Mouse (Mus musculus) small intestine, adult 2 months (tissue): ENCODE data around the gene Gm26992. TPM values are rescaled to one million over a fixed set of nuclear protein-coding genes. Genes with fewer than 3 reads are reported as not detected.

Source experiments
- H3K27ac ChIP-seq: fragments of 200-500 bp; 2 replicates; pipeline ENCODE4 v1.5.1; 2012; ENCODE audit warnings: low read depth, low read length, control low read depth, inconsistent platforms; ENCODE audit not compliant: insufficient read depth
- H3K27me3 ChIP-seq: fragments of 200-500 bp; 2 replicates; pipeline ENCODE4 v1.6.1; 2012; ENCODE audit warnings: mild to moderate bottlenecking, moderate library complexity, low read length, inconsistent platforms; ENCODE audit not compliant: control insufficient read depth, insufficient read depth
- H3K36me3 ChIP-seq: fragments of 200-500 bp; 2 replicates; pipeline ENCODE4 v1.6.1; 2012; ENCODE audit warnings: mild to moderate bottlenecking, low read length, control low read depth, inconsistent platforms; ENCODE audit not compliant: control insufficient read depth, insufficient read depth
- H3K4me1 ChIP-seq: fragments of 200-500 bp; 2 replicates; pipeline ENCODE4 v1.6.1; 2012; ENCODE audit warnings: low read length, inconsistent platforms, mixed read lengths; ENCODE audit not compliant: control insufficient read depth, insufficient read depth, insufficient read length
- H3K4me3 ChIP-seq: fragments of 200-500 bp; 2 replicates; pipeline ENCODE4 v1.5.1; 2012; ENCODE audit warnings: low read depth, mild to moderate bottlenecking, control low read depth, inconsistent platforms, low read length, moderate library complexity
- CTCF ChIP-seq: fragments of 200-500 bp; IDR thresholded peaks from 2 replicates; pipeline ENCODE4 v1.5.1; 2012; ENCODE audit warnings: low read depth, mild to moderate bottlenecking, control low read depth, inconsistent platforms, low read length, moderate library complexity, mixed read lengths; ENCODE audit not compliant: insufficient replicate concordance, insufficient read length; ENCODE audit errors: extremely low read depth
- POLR2A ChIP-seq: fragments of 200-500 bp; IDR thresholded peaks from 2 replicates; pipeline ENCODE4 v1.6.1; 2012; ENCODE audit warnings: low read depth, mild to moderate bottlenecking, control low read depth, inconsistent platforms, low read length, moderate library complexity
- WGBS: fragments of 180-500 bp; shearing (Covaris S2); methylation state at CpG from one replicate; pipeline ENCODE4 v1.1.7; 2018; 5-methylcytosine and 5-hydroxymethylcytosine counted together
- polyA plus RNA-seq: library from polyadenylated mRNA; depleted of rRNA; stranded (reverse); fragments of >200 nt; gene quantifications from 2 replicates; pipeline ENCODE4 v1.2.3, GENCODE M21; 2012

Gene Gm26992
- polyA plus RNA-seq, 1 experiment, result not detected

DNA sequence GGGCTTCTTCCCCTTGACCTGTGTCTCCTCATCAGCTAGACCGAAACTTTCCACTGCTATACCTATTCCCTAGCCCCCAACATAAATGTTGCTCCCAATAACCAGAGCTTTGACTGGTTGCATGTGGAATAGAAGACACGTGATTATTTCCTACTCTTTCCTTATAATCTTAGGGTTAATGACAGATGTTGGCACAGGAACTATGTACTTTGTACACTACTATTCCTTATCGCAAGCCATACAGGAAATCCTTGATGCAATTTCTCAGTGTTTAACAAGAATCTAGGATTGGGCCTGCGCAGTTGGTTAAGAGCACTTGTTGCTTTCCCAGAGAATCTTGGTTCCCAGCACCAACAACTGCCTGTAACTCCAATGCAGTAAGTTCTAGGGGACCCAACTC lies 86.4 kb downstream of the Gm26992 start:
- WGBS, result 31% methylated on average over 4 of the region's 4 CpGs
- Histone ChIP-seq H3K36me3 (peaks cover 2% of the 10 kb centered on the region; the same call in 1 of the 2 replicates), H3K27ac (peak overlapping the region; percentile 79), H3K4me3 (no peak overlapping the region; the same call in 1 of the 2 replicates), H3K4me1 (peaks cover 1% of the 10 kb centered on the region; the same call in 1 of the 2 replicates), H3K27me3 (no peaks in the 10 kb centered on the region)
- TF ChIP-seq CTCF, result no peak

DNA sequence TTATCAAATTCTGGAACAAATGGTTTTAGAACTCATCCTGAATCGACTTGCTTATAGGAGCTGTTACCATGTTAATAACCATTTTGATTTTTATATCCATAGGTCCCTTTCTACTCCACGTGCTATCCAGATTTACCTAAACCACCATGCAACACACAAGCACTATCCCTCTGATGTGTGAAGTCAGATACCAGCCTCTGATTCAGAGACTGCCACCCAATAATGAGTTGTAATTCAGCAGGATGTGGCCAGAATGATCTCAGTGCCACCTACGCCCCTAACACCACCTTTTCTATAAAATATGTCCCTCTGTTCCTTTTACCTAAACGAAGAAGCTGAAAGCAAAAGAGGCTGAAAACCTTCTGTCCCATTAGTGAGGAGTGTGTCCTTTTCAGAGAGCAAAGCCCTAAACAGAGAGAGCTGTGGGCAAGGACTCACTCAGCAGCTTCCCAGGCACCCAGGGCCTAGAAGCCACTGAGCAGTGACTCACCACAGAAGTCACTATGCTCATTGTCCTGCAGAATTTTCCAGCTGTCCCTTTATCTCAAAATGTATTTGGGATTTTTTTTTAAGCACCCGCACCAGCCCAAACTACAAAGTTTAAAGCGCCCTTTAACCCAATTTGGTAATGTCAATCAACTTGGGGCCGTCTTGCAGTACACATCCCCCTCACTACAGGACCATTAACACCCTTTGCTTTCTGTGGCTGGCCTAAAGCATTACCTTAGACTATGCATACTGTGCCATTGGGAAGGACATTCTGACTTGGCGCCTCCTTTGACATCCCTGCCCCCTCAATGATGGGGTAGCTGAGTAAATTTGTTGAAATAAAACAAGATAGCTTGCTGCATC lies 87.6 kb downstream of the Gm26992 start:
- peaks cover 1% of the 10 kb centered on the region; the same call in 1 of the 2 replicates for H3K4me1 ChIP-seq
- peaks cover 2% of the 10 kb centered on the region; the same call in 1 of the 2 replicates for H3K36me3 ChIP-seq
- H3K4me3 ChIP-seq, result no peak overlapping the region
- no peaks in the 10 kb centered on the region for H3K27me3 ChIP-seq
- no peak overlapping the region for H3K27ac ChIP-seq
- TF ChIP-seq CTCF (no peak), POLR2A (no peak)
- WGBS, result 81% methylated on average over 8 of the region's 8 CpGs

DNA sequence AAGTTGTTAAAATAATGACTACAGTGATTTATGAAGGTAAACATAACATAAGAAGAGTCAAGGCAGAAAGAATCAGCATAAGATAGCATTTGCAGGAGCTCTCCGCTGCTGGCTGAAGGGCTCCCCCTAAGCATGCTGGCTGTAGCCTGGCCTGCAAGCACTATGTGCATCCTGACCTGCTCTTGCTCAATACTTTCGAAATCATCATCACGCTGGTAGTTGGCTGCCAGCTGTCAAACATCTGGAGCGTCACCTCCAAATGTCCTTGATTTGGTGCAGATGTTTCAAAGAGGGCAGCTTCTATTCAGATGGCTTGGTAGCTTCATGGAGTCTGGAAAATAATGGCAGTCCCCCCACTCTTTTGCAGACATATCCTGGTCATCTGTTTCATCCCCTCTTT lies 93.0 kb downstream of the Gm26992 start:
- 52% methylated on average over 4 of the region's 4 CpGs for WGBS
- Histone ChIP-seq H3K4me1 (no peaks in the 10 kb centered on the region), H3K36me3 (no peaks in the 10 kb centered on the region), H3K27me3 (no peaks in the 10 kb centered on the region), H3K27ac (no peak overlapping the region), H3K4me3 (no peak overlapping the region)
- no peak for TF ChIP-seq CTCF
- TF ChIP-seq POLR2A, result no peak

DNA sequence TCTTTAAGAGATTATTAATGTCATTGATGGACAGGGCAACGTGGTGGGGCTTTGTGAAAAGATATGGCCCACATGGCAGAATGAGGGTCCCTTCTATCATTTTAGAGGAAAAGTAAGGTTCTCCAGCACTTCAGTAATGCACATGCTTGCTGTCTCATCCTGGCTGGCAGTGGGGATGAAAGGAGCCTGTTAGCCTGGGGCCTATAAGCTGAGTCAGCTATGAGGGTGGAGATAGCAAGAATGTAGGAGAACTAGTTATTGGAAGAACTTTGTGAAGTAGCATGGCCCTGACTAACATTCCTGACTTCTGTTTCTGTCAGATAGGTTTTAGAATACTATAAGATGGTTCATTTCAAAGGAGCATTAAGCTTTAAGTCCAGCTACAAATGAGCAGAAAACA lies 93.5 kb downstream of the Gm26992 start:
- no peaks in the 10 kb centered on the region for H3K27me3 ChIP-seq
- WGBS, result 81% methylated on average over 1 of the region's 1 CpGs
- no peak overlapping the region for H3K27ac ChIP-seq
- TF ChIP-seq CTCF (no peak), POLR2A (no peak)
- no peak overlapping the region for H3K4me3 ChIP-seq
- H3K36me3 ChIP-seq, result no peaks in the 10 kb centered on the region
- H3K4me1 ChIP-seq, result no peaks in the 10 kb centered on the region

DNA sequence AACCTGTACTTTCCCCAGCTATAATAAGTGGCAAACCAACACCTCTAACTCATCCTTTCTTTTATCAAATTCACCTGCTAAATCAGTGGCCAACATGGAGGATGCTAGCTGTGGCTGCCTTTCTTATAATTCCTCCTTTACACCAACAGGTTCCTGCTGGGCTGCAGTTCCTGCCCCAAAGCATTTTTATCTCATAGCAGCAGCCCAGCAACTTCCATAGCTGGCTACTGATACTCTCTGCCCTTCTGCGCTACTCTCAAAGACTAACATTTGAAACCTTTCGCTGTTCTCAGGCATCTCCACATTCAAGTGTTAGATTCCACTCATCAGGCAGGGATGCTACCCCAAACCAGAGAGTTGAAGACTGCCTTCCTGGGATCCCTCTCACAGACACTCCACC lies 97.0 kb downstream of the Gm26992 start:
- 100% methylated on average over 2 of the region's 2 CpGs for WGBS
- no peaks in the 10 kb centered on the region for H3K36me3 ChIP-seq
- no peaks in the 10 kb centered on the region for H3K27me3 ChIP-seq
- no peaks in the 10 kb centered on the region for H3K4me1 ChIP-seq
- TF ChIP-seq POLR2A (no peak), CTCF (no peak)
- H3K4me3 ChIP-seq, result no peak overlapping the region
- no peak overlapping the region for H3K27ac ChIP-seq

DNA sequence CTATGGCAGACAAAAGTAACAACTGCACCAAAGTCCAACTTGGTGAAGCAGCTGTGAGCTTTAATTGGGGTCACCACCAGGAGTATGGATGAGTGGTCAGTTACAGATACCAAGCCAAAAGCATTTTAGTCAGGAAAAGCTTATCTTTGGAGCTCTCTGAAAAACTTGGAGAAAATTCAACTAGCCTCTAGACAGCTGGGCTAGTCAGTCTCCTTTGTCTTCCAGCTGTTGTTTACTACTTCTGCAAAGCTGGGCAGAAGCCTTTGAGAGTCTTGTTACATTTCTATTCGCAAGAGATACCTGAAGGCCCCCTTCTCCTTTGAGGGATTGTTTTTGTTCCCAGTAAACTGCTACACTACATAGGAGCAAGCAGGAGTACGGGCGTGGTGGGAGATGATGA lies 97.7 kb downstream of the Gm26992 start:
- H3K27me3 ChIP-seq, result no peaks in the 10 kb centered on the region
- 82% methylated on average over 3 of the region's 3 CpGs for WGBS
- TF ChIP-seq CTCF (no peak), POLR2A (no peak)
- no peaks in the 10 kb centered on the region for H3K36me3 ChIP-seq
- no peak overlapping the region for H3K4me3 ChIP-seq
- no peaks in the 10 kb centered on the region for H3K4me1 ChIP-seq
- no peak overlapping the region for H3K27ac ChIP-seq

DNA sequence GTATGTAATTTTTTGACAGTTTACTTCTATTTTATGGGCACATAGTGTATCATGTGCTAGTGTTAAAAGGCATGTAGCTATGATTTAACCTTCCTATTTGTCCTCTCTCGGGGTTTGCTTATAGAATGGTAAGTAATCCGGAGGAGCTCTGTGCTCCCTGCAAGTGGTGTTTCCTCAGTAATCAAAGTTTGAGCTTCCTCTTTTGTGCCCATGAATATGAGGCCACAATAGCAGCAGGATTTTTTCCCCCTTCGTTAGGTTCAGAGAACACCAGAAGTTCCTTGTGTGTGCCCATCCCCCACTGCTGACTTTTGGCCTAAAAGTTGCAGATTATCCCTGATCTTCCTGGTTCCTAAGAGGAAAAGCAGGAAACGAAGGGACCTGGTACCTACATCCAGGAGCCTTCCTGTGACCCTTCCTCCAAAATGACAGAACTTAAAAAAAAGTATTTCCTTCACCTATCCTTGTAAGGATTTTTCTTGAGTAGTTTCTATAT lies 99.5 kb downstream of the Gm26992 start:
- no peak for TF ChIP-seq POLR2A
- no peak for TF ChIP-seq CTCF
- H3K27me3 ChIP-seq, result no peaks in the 10 kb centered on the region
- no peaks in the 10 kb centered on the region for H3K4me1 ChIP-seq
- no peak overlapping the region for H3K27ac ChIP-seq
- no peak overlapping the region for H3K4me3 ChIP-seq
- WGBS, result 56% methylated on average over 4 of the region's 4 CpGs
- H3K36me3 ChIP-seq, result no peaks in the 10 kb centered on the region
